Mouse (Mus musculus) heart, embryonic 14.5 days (tissue): Measurements from ENCODE around the gene Wbp11. TPM values are rescaled to one million over a fixed set of nuclear protein-coding genes. Genes with fewer than 3 reads are reported as not detected.

Experiments
- ATAC-seq: fragments of 200-750 bp; cut with Nextera tagmentation; 2 replicates; pipeline ENCODE4 v1.8.0; 2017; ENCODE audit warnings: low read depth, moderate TSS enrichment; ENCODE audit not compliant: insufficient number of reproducible peaks, insufficient read depth, low FRiP score
- H3K27ac ChIP-seq, 2 experiments: fragments of 200-500 bp in 1 of 2; fragments of 300-500 bp in 1 of 2; sonication (generic) in 1 of 2; replicated peaks in 1 of 2; 2 replicates each; pipeline ENCODE4 v1.5.1; 2012 to 2014; ENCODE audit warnings: low read depth in 2 of 2, low read length in 2 of 2, control low read depth in 1 of 2, mild to moderate bottlenecking in 1 of 2, mixed read lengths in 1 of 2; ENCODE audit not compliant: control insufficient read depth in 1 of 2, insufficient read depth in 1 of 2
- H3K27me3 ChIP-seq: fragments of 300-500 bp; sonication (generic); 2 replicates; pipeline ENCODE4 v1.6.1; 2014; ENCODE audit warnings: mild to moderate bottlenecking, low read length, control low read depth; ENCODE audit not compliant: control insufficient read depth, insufficient read depth
- H3K36me3 ChIP-seq: fragments of 300-500 bp; sonication (generic); 2 replicates; pipeline ENCODE4 v1.6.1; 2014; ENCODE audit warnings: mild to moderate bottlenecking, control low read depth, low read length, mixed read lengths; ENCODE audit not compliant: control insufficient read depth, insufficient read depth
- H3K4me1 ChIP-seq, 2 experiments: fragments of 200-500 bp in 1 of 2; fragments of 300-500 bp in 1 of 2; sonication (generic) in 1 of 2; 2 replicates each; pipeline ENCODE4 v1.6.1; 2012 to 2014; ENCODE audit warnings: low read length in 2 of 2, control low read depth in 1 of 2, mixed read lengths in 1 of 2; ENCODE audit not compliant: control insufficient read depth in 2 of 2, insufficient read depth in 2 of 2
- H3K4me2 ChIP-seq: fragments of 300-500 bp; sonication (generic); 2 replicates; pipeline ENCODE4 v1.6.1; 2014; ENCODE audit warnings: mild to moderate bottlenecking, low read length
- H3K4me3 ChIP-seq, 2 experiments: fragments of 200-500 bp in 1 of 2; fragments of 300-500 bp in 1 of 2; sonication (generic) in 1 of 2; 2 replicates each; pipeline ENCODE4 v1.5.1; 2012 to 2014; ENCODE audit warnings: low read length in 2 of 2, mild to moderate bottlenecking in 2 of 2, control low read depth in 1 of 2, low read depth in 1 of 2, moderate library complexity in 1 of 2; ENCODE audit not compliant: control insufficient read depth in 1 of 2, insufficient read depth in 1 of 2
- H3K9ac ChIP-seq: fragments of 300-500 bp; sonication (generic); 2 replicates; pipeline ENCODE4 v1.6.1; 2014; ENCODE audit warnings: mild to moderate bottlenecking, low read length
- H3K9me3 ChIP-seq: fragments of 300-500 bp; sonication (generic); 2 replicates; pipeline ENCODE4 v1.6.1; 2016; ENCODE audit warnings: low read length, control low read depth; ENCODE audit not compliant: control insufficient read depth
- WGBS: fragments of 180-500 bp; shearing (Covaris S2); extraction: QIAGEN DNeasy Blood & Tissue Kit; methylation state at CpG from one replicate; pipeline ENCODE4 v1.1.7; 2014; 5-methylcytosine and 5-hydroxymethylcytosine counted together
- polyA plus RNA-seq: library from polyadenylated mRNA; unstranded; fragments of >200 nt; fragmentation: Nextera tagmentation; extraction: Ambion mirVana; gene quantifications from 2 replicates; pipeline ENCODE4 v1.2.1, GENCODE M21; 2014

Gene Wbp11
- polyA plus RNA-seq, 1 experiment from 2014 or later = 67.7 TPM

GRCm38 (mm10) chr6:136844903-136845302 lies 16.9 kb upstream of the Wbp11 start:
- ATAC-seq = no peak
- Histone ChIP-seq H3K9ac (no peak overlapping the region), H3K27ac (no peak overlapping the region), H3K27me3 (no peaks in the 10 kb centered on the region), H3K36me3 (peaks cover 16% of the 10 kb centered on the region; the same call in 1 of the 2 replicates), H3K4me3 (no peak overlapping the region), H3K9me3 (no peaks in the 10 kb centered on the region), H3K4me2 (no peak overlapping the region), H3K4me1 (no peaks in the 10 kb centered on the region)
- WGBS = 63% methylated on average over 2 of the region's 2 CpGs

GRCm38 (mm10) chr6:136837323-136837722 lies 9.3 kb upstream of the Wbp11 start:
- no peak overlapping the region for H3K9ac ChIP-seq
- no peak overlapping the region for H3K4me2 ChIP-seq
- no peak for ATAC-seq
- H3K27me3 ChIP-seq = no peaks in the 10 kb centered on the region
- no peaks in the 10 kb centered on the region for H3K4me1 ChIP-seq
- WGBS = 77% methylated on average over 3 of the region's 3 CpGs
- H3K4me3 ChIP-seq = no peak overlapping the region
- H3K27ac ChIP-seq = no peak overlapping the region
- no peaks in the 10 kb centered on the region for H3K36me3 ChIP-seq
- H3K9me3 ChIP-seq = no peaks in the 10 kb centered on the region

- Histone ChIP-seq H3K36me3 (no peaks in the 10 kb centered on the region), H3K27ac (no peak within 1 kb of the TSS), H3K4me3 (no peak within 1 kb of the TSS), H3K9ac (no peak within 1 kb of the TSS), H3K4me2 (no peak within 1 kb of the TSS), H3K27me3 (no peaks in the 10 kb centered on the region), H3K9me3 (no peaks in the 10 kb centered on the region), H3K4me1 (no peaks in the 10 kb centered on the region)
- no peak for ATAC-seq
- 38% methylated on average over 4 of the region's 4 CpGs for WGBS
Observed at GRCm38 (mm10) chr6:136835352-136835751, 7.3 kb upstream of the Wbp11 start, which contains the start of gene Smco3. Gene Smco3, minus strand, starts transcription at chr6:136835452.

GRCm38 (mm10) chr6:136831712-136832111 lies 3.7 kb upstream of the Wbp11 start:
- no peak for ATAC-seq
- no peak overlapping the region for H3K4me3 ChIP-seq
- H3K4me1 ChIP-seq = peaks cover 0 to 5% of the 10 kb centered on the region in 2 experiments; a peak in 2 of 4 replicates
- WGBS = 60% methylated on average over 5 of the region's 5 CpGs
- no peak overlapping the region for H3K4me2 ChIP-seq
- H3K9me3 ChIP-seq = no peaks in the 10 kb centered on the region
- H3K27ac ChIP-seq = no peak overlapping the region
- H3K9ac ChIP-seq = no peak overlapping the region
- H3K27me3 ChIP-seq = no peaks in the 10 kb centered on the region
- no peaks in the 10 kb centered on the region for H3K36me3 ChIP-seq

GRCm38 (mm10) chr6:136828681-136829080 lies 648 bp upstream of the Wbp11 start:
- Histone ChIP-seq H3K36me3 (peaks cover 22% of the 10 kb centered on the region), H3K27ac (peak overlapping the region; percentile 77 to 79; a peak in 3 of 4 replicates), H3K4me1 (peaks cover 0 to 9% of the 10 kb centered on the region in 2 experiments; a peak in 2 of 4 replicates), H3K4me3 (peak overlapping the region in 1 of 2 experiments; percentile 97; a peak in 3 of 4 replicates), H3K9ac (peak overlapping the region; percentile 76), H3K4me2 (peak overlapping the region; percentile 78), H3K27me3 (no peaks in the 10 kb centered on the region), H3K9me3 (no peaks in the 10 kb centered on the region)
- 31% methylated on average over 4 of the region's 4 CpGs for WGBS
- no peak for ATAC-seq

- Histone ChIP-seq H3K4me1 (peaks cover 0 to 9% of the 10 kb centered on the region in 2 experiments; a peak in 2 of 4 replicates), H3K4me3 (peak within 1 kb of the TSS; percentile 72 to 97), H3K9me3 (no peaks in the 10 kb centered on the region), H3K27ac (peak within 1 kb of the TSS; percentile 77 to 79), H3K27me3 (no peaks in the 10 kb centered on the region), H3K36me3 (peaks cover 31% of the 10 kb centered on the region), H3K4me2 (peak within 1 kb of the TSS; percentile 90), H3K9ac (peak within 1 kb of the TSS; percentile 99)
- peak; percentile 16; the same call in 1 of the 2 replicates for ATAC-seq
- WGBS = under 1% methylated on average over 34 of the region's 34 CpGs
Observed at GRCm38 (mm10) chr6:136827516-136827880, 535 bp downstream of the Wbp11 start, which contains the start of gene BC049715. Gene BC049715, plus strand, starts transcription at chr6:136827626.

- no peak for ATAC-seq
- WGBS = 13% methylated on average over 7 of the region's 7 CpGs
- Histone ChIP-seq H3K27ac (peak overlapping the region in 1 of 2 experiments; percentile 79; a peak in 2 of 4 replicates), H3K4me1 (peaks cover 0 to 9% of the 10 kb centered on the region in 2 experiments; a peak in 2 of 4 replicates), H3K27me3 (no peaks in the 10 kb centered on the region), H3K4me2 (peak overlapping the region; percentile 90), H3K36me3 (peaks cover 35% of the 10 kb centered on the region), H3K9me3 (no peaks in the 10 kb centered on the region), H3K4me3 (peak overlapping the region; percentile 72 to 97), H3K9ac (peak overlapping the region; percentile 99)
Observed at GRCm38 (mm10) chr6:136827116-136827515, 917 bp downstream of the Wbp11 start.

- no peaks in the 10 kb centered on the region for H3K27me3 ChIP-seq
- H3K4me1 ChIP-seq = peaks cover 2 to 20% of the 10 kb centered on the region in 2 experiments; a peak in 3 of 4 replicates
- H3K9ac ChIP-seq = no peak overlapping the region
- H3K9me3 ChIP-seq = no peaks in the 10 kb centered on the region
- no peak overlapping the region for H3K4me3 ChIP-seq
- H3K27ac ChIP-seq = no peak overlapping the region
- WGBS = 88% methylated on average over 8 of the region's 8 CpGs
- ATAC-seq = no peak
- H3K36me3 ChIP-seq = peaks cover 56% of the 10 kb centered on the region
- H3K4me2 ChIP-seq = no peak overlapping the region
Observed at GRCm38 (mm10) chr6:136824987-136825386, 3.0 kb downstream of the Wbp11 start.
